Mouse (Mus musculus) retina, postnatal 7 days (tissue): ENCODE results near the gene Magi2.

ENCODE experiments used
- DNase-seq: peaks from one replicate; pipeline ENCODE4 v3.0.0-alpha.2; 2012; ENCODE audit warnings: low read depth, low spot score

Magi2 gene

DNA sequence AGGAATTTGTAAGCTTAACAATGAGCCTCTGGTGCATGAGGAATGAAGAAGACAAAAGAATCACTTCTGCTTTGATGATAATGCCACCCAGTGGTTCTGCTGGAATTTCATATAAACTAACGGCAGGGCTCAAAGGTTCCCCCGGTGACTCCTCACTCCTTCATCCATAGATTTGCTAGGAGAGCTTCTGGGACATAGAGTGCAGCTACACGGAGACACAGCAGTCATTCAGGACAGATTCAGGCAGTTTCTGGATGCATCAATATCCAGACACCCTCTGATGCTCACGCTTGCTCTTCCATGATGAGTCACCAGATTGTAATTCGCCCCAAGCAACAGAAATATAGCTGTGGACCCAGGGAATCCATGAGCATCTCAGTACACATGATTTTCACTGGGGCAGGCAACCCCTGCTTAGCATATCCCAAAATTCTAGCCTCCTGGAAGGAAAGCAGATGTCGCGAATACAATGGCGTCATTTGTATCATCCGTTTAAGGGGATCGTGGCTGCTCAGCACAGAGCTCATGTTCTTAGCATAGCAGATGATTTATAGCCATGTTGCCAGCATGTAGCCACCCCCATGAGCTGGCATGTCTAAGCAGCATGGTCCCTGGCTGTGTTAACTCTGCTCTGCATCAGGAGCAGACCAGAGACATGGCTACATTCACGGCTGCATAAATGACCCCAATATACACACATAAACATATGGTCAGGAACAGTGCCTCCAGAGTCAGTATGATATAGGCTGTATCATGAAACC lies 1426.8 kb downstream of the Magi2 start:
- no peak for DNase-seq

DNA sequence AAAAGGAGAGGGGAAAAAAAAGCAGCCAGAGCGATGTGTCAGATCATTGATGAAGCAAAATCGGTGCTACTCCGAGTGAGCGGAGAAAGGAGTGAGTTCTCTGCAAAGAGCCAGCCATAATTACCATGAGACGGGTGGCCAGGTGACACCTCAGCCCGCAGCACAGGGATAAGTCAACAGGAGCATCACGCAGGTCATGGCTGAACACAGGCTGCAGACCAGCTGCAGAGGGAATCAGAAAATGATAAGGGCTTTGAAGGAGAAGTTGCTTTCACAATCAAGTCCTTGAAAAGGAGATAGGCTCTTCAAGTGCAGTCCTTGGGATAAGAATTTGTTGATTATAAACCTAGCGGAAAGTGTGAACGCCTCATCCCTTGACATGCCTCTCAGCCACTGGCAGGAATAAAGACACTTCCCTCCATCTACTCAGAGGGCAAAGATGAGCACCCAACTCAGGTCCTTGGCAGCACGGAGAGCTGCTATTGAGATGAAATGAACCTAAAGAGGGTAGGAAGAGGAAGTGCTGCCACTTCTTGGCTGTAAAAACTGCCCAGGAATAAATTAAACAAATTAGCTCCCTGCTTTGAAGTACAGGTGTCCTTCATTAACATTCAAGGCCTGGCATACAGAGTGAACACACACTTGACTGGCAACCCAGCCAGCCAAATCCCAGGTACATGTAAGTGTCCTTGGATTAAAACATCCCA lies 1428.1 kb downstream of the Magi2 start:
- DNase-seq = no peak

DNA sequence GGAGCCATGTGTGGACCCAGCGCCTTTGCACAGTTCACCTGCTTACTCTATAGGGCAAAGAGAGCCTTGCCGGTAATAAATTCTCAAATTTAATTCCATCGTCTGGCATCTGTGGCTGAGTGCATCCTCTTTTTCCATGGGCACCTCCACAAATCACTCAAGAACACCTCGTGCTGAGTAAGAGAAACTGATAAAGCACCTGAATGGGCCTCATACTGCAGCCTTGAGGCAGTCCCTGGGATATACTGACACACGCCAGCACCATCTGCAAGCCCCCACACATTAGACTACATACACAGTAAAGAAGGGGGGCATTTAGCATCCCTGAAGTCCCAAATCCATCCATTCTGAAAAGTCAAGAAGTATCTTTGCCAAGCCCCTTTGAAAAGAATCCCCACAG lies 1430.2 kb downstream of the Magi2 start:
- no peak for DNase-seq

DNA sequence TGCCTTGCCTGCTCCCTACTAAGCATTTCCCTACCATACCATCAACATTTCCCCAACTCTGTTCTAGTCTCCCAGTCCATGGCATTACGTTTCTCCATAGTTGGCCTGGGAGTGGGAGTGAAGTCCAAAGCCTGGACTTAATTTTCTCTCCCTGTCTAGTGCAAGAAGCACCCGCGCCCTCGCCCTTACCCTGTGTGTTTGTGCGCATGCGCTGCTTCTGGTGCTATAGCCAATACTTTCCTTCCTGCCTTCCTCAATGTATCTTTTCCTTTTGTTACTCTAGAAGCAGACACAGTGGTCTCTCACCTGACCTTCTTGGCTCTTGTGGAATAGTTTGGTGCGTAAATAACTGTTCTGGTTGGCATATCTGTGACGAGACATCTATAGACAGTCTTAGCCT lies 1440.8 kb downstream of the Magi2 start:
- no peak for DNase-seq

DNA sequence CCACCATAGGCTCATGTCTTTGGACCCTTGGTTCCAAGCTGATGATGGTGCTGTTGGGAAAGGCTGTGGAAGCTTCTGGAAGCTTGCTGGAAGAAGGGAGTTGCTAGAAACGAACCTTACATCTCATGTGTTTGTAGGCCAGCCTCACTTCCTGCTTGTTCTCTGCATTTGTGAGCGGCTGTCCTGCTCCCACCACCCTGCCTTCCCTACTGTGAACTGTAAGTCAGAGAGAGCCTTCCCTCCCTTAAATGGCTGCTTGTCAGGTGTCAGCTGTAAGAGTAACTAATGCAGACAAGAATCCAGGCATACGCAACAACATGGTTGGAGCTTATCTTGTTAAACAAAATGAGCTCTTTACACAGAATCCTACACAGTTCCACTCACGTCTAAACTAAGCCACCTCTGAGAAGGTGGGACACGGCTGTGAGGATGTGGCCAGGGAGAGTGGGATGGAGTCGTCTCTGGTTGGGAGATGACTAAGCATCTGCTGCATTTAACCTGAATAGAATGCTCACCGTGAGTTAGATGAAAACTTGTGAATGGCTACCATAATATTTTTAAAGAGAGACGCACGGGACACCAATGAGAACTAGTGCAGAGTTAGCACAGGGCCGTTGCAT lies 1442.0 kb downstream of the Magi2 start:
- DNase-seq = no peak

DNA sequence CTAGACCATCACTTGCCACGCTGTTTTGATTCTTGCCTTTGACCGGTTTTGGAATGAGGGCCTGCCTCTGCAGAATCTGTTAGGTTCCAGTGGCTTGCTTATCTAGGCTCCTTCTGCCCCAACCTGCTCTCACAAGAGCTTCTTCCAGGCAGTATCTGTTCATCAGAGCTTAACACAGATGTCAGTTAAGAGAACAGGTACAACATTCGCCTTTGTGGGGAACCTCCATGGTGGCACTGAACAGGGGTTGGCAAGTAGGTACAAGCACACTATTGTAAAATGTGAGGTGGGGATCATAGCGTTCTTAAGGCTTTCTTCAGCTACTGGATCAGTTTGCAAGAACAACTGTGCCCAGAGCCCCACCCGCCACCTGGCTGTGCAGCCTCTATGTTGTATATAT lies 1442.6 kb downstream of the Magi2 start:
- DNase-seq = no peak

DNA sequence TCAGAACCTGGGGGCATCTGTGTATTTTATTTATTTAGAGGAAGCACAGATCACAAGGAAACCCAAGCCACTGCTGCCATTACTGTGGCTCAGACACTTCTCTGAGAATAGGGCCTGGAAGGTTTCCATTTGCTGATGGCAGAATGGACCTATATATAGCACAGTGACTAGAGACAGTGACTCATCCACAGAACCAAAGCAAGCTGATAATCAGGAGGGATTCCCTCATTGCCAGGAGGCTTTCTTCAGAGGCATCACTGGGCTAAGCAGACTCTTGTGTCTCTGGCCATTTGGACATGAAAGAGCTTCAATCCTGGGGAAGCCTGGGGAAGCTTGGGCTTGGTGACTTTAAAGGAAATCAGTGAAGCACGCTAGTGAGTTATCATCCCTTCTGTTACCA lies 1445.0 kb downstream of the Magi2 start:
- no peak for DNase-seq

DNA sequence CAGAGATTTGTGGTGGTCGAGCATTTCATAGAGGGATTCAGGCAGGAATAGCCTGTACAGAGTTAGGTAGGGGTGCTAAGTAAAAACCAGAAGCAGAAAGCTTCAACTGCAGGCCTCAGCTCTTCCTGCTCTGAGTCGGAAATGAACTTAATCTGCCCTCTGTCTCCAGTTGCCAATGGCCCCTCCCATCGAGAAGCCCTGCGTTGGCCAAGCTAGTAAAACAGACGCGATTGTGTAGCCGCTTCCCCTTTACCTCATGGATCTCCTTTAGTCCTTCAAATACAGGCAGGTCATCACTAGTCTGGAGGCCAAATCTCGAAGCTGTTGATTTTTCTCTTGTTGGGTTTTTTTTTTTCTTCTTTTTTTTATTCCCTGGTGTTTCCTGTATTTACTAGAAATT lies 1447.7 kb downstream of the Magi2 start:
- DNase-seq = no peak

DNA sequence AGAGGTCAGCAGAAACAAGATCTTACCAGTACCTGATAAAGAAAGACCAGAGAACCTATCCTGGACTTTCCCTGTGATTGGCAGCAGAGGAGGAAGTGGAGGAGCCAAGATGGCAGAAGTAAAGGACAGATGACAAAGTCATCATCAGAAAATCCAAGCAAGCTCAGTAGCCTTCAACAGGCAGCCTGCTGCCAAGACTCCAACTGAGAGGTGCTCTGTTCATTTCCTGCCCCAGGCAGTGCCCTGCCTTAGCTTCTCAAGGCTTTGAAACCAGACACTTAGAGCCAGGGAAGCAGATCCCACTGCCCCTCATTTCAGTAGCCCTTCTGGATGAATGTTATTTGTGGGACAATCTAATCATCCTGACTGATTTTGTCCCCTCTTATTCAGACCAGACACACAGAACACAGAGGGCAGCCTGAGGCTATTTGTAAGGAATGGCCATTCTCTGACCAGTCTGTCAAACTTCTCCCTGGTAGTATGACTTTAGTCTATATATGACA lies 1448.4 kb downstream of the Magi2 start:
- DNase-seq = no peak

DNA sequence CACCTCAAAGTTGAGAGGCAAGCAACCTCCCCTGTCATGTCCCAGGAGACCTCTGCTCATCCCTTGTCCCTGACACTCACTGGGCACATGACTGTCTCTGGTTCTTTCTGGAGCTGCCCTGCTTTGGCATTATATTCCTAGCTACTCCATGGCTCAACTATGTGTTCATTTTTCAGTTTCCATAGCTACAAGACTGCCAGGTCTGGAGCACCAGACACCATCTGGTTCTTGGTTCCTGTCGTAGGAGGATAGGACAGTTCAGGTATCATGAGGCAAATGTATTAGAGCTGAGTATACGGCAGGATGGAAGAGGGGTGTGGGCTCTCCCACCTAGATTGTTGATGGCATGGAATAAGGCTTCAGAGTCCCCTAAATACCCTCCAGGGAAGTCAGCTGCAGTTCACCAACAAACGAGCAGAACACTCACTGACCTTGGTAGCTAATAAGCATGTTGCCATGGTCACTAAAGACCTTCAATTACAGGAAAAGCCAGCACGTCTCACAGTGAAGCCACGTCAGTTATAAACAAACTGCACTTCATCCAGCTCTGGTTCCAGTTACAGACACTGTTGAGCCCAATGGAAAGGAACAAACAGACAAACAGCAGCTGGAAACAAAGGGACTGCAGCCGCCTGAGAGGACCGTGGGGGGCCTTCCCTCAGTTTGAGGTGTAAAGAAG lies 1449.5 kb downstream of the Magi2 start:
- no peak for DNase-seq

DNA sequence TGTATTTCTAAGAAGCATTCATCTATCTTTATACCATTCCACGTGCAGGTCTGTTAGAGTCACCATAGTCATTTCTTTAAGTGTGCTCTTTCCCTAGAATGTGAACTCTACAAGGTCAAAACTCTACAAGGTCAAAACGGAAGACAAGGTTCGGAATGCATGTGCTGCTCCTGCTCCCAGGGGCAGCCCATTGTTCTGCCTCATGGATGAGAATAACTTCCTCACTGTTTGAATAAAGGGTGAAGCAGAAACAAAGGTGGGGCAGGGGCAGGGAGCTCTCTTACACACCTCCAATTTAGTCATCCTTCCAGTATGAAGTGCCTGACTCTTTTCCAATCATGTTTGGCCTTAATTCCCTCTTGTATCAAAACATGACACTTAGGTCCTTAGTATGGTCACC lies 1450.4 kb downstream of the Magi2 start:
- DNase-seq = no peak

DNA sequence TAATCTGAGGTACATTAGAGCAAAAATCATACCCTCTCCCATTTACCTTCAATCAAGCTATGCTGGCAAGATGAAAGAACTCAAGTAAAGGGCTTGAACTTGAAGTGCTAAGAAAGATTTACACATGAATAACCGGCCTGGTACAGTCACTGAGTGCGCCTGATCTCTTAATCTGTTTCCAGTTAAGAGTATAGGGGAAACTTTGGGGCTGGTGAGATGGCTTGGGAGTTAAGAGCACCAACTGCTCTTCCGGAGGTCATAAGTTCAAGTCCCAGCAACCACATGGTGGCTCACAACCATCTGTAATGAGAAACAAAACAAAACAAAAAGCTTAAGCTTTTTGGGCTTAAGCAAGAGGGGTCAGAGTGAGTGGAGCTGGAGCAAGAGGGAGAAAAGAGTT lies 1451.7 kb downstream of the Magi2 start:
- DNase-seq = no peak

DNA sequence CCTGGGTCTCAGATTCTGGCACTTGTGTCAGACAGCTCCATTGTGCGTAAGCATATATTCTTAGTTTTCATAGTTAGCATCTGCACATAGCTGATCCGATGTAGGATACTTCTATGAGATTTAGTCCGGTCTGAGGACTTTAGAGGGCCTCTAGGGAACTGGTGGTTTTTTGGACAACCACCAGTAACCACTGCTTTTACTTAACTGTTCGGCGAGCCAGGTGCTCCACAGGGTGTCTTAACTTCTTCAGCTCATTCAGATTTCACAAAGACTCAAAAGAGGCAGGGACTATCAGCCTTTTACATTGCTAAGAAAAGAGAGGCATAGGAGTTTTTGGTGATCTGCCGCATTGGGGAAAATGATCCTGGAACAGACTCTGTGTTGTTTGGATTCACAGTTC lies 1453.1 kb downstream of the Magi2 start:
- no peak for DNase-seq

DNA sequence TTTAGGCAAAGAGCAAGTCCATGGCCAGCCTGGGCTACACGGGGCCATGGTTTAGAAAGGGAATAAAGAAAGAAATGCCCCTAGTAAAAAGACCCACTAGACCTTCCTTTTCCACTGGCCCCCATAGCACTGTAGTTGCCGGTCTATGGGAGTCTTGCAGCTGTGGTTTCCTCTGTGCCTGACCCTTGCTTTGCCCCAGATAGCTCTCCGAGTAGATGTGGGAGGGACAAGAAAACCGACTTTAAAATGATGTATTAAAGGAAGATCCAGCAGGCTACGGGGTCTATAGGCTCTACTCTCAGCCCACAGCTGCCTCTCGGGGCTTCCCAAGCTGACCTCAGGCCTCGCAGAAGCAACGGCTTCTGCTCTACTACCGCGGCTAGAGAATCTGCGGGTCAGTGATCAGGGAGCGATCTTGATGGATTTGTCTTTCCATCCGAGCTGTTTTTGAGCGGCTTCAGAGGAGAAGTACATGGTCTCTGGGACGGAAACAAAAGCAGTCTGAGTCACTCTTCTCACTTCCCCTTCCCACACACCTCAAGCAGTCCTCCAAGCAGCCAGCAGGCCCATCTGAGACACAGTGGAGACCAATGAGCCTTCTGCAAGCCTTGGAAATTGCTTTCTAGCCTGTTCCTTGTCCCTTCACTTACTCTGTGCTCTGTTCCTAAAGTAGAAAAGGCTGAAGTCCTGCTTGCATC lies 1454.1 kb downstream of the Magi2 start:
- DNase-seq = no peak

DNA sequence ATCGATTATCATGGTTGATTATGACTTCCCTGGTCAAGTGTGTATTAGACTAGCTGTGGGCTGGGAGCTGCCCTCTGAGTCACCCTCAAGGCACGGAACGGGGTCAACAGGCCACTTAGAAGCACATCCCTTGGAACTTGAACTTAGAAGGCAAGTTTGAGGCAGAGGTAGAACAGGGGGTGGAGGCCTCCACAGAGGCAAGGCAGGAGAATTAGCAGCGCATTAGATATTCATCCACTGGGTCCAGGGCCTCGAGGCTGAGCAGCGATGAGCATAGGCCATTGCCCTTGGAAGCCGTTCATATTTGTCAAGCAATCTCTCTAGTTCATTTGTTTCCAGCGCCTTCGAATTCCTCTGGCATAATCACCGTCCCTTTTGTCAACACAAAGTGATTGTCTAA lies 1454.8 kb downstream of the Magi2 start:
- DNase-seq = no peak

DNA sequence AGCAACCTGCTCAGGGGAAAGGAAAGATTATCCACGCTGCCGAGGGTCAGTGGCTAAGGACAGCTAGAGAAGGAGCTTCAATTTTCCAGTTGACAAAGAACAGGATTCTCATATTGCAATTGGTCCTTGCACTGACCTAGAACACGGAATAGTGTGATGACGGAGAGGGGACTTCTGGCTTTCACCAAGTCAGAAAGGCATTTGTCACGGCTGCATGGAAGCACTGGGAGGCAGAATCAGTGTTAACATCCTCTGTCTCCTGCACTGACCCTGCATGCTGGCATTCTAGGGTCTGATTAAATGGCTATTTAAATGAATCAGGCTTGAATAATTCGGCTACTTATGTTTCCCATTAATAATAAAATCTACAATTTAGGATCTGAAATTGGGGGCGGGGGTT lies 1455.4 kb downstream of the Magi2 start:
- no peak for DNase-seq

DNA sequence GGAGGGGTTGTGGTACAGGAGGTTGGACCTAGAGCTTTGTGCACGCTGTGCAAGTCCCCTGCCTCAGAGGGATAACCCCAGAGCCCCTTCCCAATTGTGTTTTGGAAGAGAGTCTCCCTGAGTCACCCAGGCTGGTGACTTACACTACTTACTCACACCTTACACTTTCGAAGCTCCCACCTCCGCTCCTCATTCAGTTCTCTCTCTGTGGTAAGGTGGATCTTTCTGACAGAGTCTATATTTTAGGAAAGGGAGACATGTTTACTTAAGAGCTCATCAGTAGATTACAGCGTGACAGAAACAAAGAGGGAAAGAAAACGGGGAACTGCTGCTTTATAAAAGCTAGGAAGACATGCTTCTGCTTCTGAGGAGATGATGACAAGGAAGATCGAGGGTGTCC lies 1457.3 kb downstream of the Magi2 start:
- no peak for DNase-seq

DNA sequence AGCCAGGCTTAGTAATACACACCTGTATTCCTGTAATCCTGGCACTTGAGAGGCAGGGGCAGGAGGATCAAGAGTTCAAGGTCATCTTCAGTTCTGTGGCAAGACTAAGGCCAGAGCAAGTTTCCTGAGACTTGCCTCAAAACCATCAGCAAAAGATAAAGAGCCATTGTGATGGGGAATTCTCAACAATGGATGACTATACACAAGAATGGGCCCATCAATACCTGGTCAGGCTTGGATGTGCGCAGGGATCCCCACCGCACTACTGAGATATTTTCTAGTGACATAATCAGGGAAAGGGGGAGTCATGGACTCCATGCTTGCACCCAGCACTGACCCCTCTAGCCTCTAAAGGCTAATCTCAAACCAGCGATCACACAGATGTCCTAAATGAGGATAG lies 1465.4 kb downstream of the Magi2 start:
- no peak for DNase-seq

DNA sequence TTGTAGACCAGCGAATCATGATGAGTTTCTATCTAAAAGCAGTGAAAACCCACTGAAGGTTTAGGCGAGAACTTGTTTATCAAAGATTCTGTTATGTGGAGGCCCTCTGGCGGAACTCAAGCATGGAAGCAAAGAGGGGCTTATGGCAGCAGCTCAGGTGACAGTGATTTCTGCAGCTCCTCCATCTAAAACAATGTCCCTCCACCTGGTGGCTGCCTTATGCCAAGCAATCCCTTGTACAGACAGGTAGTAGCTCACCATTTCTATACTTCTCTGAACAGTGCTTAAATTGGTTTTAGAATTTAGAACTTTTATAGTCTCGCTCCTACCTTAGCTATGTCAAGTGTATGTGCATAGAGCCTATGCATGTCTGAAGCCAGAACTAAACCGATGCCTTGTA lies 1472.3 kb downstream of the Magi2 start:
- DNase-seq = no peak

DNA sequence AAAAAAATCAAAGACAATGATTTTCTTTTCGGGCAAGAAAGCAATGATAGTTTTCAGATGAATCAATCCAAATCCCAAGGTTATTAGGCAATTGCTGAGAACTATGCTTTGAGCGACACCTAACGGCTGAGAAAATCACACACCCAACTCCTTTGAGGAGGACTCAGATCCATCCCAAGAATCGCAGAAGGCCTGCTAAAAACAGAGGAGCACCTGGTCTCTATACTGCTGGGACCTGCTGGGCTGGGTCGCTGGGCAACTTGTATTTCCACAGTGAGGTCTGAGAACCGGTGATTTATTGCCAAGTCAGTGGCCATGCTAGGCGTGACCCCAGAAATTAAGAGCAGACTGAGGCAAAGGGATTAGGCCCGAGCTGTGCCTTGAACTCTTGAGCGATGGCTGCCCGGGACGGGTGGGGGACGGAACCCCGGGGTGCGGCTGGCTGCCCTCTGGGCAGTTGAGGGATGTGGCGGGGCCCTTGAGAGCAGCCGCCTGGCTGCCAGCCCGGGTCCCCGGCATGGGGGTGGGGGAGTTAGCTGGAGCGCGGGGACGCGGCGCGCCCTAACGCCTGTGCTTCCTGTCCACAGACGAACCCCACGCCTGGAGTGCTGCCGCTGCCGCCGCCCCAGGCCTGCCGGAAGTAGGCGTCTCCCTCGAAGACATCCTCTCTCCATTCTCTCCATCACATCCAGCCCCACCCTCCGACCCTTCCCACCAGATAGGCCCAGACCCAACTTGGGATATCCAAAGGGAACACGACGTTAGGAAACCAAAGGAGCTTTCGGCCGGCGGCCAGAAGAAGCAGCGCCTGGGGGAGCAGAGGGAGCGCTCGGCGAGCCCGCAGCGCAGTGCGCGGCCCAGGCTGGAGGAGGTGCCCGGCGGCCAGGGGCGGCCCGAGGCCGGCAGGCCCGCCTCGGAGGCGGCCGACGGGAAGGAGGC lies 1474.9 kb downstream of the Magi2 start:
- peak; percentile 72 for DNase-seq
